Mouse (Mus musculus): Measurements from ENCODE around the gene Etfb. TPM values are rescaled to one million over a fixed set of nuclear protein-coding genes. Genes with fewer than 3 reads are reported as not detected.

Etfb gene
- polyA plus RNA-seq, 1 experiment from 2014 or later = 117 TPM

DNA sequence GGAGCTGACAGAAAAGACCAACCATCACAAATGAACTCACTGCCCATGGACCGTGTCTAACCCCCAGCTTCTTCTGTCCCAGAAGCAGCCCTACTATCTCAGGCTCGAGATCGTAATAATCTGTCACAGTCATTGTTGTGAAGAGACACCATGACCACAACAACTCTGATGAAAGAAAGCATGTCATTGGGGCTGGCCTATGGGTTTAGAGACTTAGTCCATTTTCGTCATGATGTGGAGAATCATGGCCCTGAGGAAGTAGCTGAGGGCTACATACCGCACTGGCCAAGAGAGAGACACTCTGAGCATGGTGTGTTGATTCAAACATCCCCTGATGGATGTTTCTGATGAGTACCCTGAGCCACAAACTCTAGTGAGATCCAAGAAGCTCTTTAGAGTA lies 9.2 kb upstream of the Etfb start:
- Histone ChIP-seq H3K27ac (no peak overlapping the region), H3K36me3 (replicated peaks) (no peaks in the 10 kb centered on the region), H3K9me3 (no peaks in the 10 kb centered on the region), H3K4me1 (no peaks in the 10 kb centered on the region), H3K4me2 (no peak overlapping the region), H3K9ac (no peak overlapping the region), H3K27me3 (replicated peaks) (no peaks in the 10 kb centered on the region), H3K4me3 (no peak overlapping the region)
- 85% methylated on average over 5 of the region's 5 CpGs for WGBS
- ATAC-seq (replicated peaks) = no peak

DNA sequence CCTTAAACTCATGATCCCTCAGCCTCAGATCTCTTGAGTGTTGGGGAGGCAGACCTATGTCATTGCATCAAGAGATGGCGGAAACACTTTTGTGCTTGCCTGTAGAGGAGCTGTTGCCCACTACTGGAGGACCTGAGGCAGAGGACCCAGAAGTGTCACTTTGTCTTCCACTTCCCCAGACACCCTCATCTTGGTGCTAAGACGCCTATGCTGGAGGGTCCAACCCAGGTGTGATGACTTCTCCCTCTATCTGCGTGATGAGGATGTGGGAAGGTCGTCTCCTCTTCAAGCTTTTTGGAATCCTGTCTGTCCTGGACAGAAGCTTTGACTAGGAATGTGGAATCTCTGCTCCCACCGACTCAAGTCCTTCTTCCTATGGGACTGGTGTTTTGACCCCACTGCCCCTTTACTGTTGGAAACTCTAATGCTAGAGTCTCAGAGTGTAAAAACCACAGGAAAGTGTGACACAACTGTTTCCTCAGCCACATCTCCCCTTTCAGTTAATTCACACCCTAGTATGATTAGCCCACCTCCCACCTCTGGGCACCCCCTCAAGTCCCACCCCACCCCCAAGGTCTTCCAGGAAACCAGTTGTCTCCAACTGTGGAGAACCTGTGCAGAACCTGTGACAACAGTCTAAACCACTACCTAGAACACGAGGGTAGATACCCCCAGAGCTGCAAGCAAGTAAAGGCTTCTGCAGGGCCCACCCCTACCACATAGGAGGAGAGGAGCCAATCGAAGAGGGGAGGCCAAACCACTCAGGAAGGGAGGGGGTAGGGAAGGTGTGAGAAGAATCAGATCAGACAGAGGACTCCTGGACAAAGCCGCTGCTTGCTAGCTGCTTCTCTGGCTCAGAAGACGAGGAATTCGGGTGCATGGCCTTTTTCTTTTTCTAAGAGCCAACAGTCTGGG lies 7.3 kb upstream of the Etfb start, which contains the start of gene Nkg7:
Nkg7 (plus strand) TSS at position 733 of the 915 bp plus-strand sequence.
- ATAC-seq (replicated peaks) = no peak
- Histone ChIP-seq H3K9me3 (no peaks in the 10 kb centered on the region), H3K9ac (no peak within 1 kb of the TSS), H3K36me3 (replicated peaks) (no peaks in the 10 kb centered on the region), H3K4me1 (no peaks in the 10 kb centered on the region), H3K27ac (no peak within 1 kb of the TSS), H3K27me3 (replicated peaks) (no peaks in the 10 kb centered on the region), H3K4me3 (no peak within 1 kb of the TSS), H3K4me2 (no peak within 1 kb of the TSS)
- 79% methylated on average over 10 of the region's 10 CpGs for whole genome bisulfite sequencing

- Histone ChIP-seq H3K4me1 (peaks cover 10% of the 10 kb centered on the region), H3K9me3 (no peaks in the 10 kb centered on the region), H3K27ac (no peak overlapping the region), H3K27me3 (replicated peaks) (no peaks in the 10 kb centered on the region), H3K9ac (no peak overlapping the region), H3K4me3 (no peak overlapping the region), H3K4me2 (no peak overlapping the region), H3K36me3 (replicated peaks) (no peaks in the 10 kb centered on the region)
- WGBS = 83% methylated on average over 4 of the region's 4 CpGs
- no peak for ATAC-seq (replicated peaks)
Observed at GRCm38 (mm10) chr7:43438611-43439010, 5.3 kb upstream of the Etfb start.

GRCm38 (mm10) chr7:43440482-43440881 lies 3.4 kb upstream of the Etfb start, which contains the start of gene Cldnd2:
TSS of gene Cldnd2 (plus strand) at chr7:43440782.
- Histone ChIP-seq H3K9me3 (no peaks in the 10 kb centered on the region), H3K4me3 (no peak within 1 kb of the TSS), H3K9ac (no peak within 1 kb of the TSS), H3K27me3 (replicated peaks) (no peaks in the 10 kb centered on the region), H3K4me1 (peaks cover 21% of the 10 kb centered on the region), H3K27ac (no peak within 1 kb of the TSS), H3K4me2 (no peak within 1 kb of the TSS), H3K36me3 (replicated peaks) (no peaks in the 10 kb centered on the region)
- ATAC-seq (replicated peaks) = no peak
- 83% methylated on average over 6 of the region's 6 CpGs for WGBS

DNA sequence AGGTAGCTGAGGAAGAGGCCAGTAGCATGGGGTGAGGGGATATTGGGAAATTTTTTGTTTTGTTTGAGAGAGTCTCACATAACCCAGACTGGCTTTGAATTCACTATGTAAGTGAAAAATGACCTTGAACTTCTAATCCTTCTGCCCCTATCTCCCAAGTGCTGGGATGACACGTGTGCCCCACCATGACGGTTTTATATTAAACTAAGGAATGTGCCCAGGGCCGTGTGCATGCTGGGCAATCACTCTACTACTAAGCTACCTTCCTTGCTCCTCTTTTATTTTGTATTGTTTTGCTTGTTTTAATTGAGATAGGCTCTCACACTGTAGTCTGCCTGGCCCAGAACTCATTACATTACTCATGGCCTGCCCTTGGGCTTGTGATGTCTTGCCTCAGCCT lies 2.8 kb upstream of the Etfb start:
- H3K9me3 ChIP-seq = no peaks in the 10 kb centered on the region
- WGBS = 84% methylated on average over 3 of the region's 3 CpGs
- H3K36me3 ChIP-seq (replicated peaks) = no peaks in the 10 kb centered on the region
- H3K4me2 ChIP-seq = no peak overlapping the region
- no peak overlapping the region for H3K27ac ChIP-seq
- no peak overlapping the region for H3K4me3 ChIP-seq
- H3K27me3 ChIP-seq (replicated peaks) = no peaks in the 10 kb centered on the region
- no peak for ATAC-seq (replicated peaks)
- peaks cover 21% of the 10 kb centered on the region for H3K4me1 ChIP-seq
- H3K9ac ChIP-seq = no peak overlapping the region

GRCm38 (mm10) chr7:43442684-43443083 lies 1.2 kb upstream of the Etfb start:
- ATAC-seq (replicated peaks) = peak; percentile 2; the same call in 1 of the 2 replicates
- Histone ChIP-seq H3K4me1 (peaks cover 21% of the 10 kb centered on the region), H3K27me3 (replicated peaks) (no peaks in the 10 kb centered on the region), H3K4me2 (peak overlapping the region; percentile 69), H3K9ac (peak overlapping the region; percentile 53), H3K36me3 (replicated peaks) (no peaks in the 10 kb centered on the region), H3K9me3 (no peaks in the 10 kb centered on the region), H3K27ac (peak overlapping the region; percentile 86), H3K4me3 (peak overlapping the region; percentile 48)
- WGBS = 10% methylated on average over 9 of the region's 9 CpGs

DNA sequence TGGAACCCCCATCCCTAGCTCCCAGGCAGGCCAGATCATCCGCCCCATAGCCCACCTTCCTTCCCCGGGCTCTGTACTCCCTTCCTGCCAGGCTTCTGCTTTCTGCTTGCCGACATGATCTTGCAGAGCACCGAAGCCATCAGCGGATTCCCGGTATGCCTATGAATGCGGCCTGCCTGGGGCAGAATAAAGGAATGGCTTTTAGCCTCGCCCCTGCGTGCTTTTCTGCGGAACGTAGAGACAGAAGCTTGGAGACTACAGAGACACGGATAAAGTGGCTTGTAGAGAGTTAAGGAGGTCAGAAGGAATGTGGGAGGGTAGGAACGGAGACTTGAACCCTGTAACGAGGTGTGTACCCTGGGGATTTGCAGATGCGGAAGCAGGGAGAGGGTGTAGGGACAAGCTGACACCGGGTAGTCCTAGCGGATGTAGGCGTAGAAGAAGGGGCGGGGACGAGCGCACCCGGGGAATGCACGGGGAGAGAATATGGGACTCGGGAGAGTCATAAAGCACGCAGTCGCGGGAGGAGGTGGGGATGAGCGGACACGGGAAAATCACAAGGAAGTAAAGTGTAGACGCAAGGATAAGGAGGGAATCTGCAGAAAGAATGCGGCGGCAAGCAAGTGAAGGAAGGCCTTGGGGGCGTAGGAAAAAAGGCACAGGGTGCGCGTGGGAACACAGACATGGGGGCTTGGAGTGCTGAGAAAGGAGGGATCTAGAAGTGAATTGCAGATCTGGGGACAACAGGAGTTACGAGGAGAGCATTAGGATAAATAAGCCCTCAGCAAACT lies 562 bp upstream of the Etfb start:
- WGBS = under 1% methylated on average over 36 of the region's 36 CpGs
- no peaks in the 10 kb centered on the region for H3K27me3 ChIP-seq (replicated peaks)
- no peaks in the 10 kb centered on the region for H3K36me3 ChIP-seq (replicated peaks)
- H3K9me3 ChIP-seq = no peaks in the 10 kb centered on the region
- H3K27ac ChIP-seq = peak overlapping the region; percentile 86
- H3K4me1 ChIP-seq = peaks cover 21% of the 10 kb centered on the region
- peak overlapping the region; percentile 53 for H3K9ac ChIP-seq
- peak overlapping the region; percentile 69 for H3K4me2 ChIP-seq
- ATAC-seq (replicated peaks) = peak; percentile 85
- peak overlapping the region; percentile 48 for H3K4me3 ChIP-seq

DNA sequence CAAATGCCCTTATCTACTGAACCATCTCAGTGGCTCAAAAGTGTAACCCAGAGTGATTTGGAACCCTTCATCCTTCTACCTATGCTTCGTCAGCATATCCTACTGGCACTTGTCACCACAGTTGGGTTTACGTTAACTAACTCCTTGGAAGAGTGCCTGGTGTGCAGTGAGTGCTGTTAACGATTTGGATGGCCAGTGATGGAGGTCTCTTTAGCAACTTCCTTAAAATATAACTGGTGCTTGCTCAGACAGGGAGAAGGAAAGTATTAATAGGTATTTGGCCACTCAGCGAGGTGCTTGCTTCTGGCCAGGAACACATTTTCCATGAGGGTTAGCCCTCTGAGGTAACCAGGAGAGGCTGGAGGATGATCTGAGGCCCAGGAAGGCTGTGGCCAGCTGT lies 3.9 kb downstream of the Etfb start:
- Histone ChIP-seq H3K9me3 (no peaks in the 10 kb centered on the region), H3K9ac (no peak overlapping the region), H3K4me2 (no peak overlapping the region), H3K4me1 (peaks cover 14% of the 10 kb centered on the region), H3K36me3 (replicated peaks) (0 out of 2 replicates have a peak, but pooled peaks cover 1% of the 10 kb centered on the region), H3K27ac (no peak overlapping the region), H3K4me3 (no peak overlapping the region), H3K27me3 (replicated peaks) (no peaks in the 10 kb centered on the region)
- ATAC-seq (replicated peaks) = no peak
- 93% methylated on average over 4 of the region's 4 CpGs for WGBS

DNA sequence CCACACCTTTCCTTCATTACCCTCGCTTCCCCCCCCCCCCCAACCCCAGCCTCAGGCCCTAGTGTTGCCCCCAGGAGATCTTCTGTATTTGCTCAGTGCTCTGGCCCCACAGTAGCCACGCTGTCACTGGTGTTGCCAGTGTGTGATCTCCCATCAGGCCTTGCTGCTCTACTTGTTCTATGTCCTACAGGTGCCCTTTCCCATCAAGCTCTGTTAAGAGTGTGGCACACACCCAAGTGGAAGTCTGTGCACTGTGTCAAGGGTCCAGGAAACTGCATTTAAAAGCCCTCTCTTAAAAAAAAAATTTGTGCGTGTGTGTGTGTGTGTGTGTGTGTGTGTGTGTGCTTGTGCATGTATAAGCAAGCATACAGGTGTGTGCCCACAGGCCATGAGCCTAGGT lies 4.4 kb downstream of the Etfb start:
- peaks cover 11% of the 10 kb centered on the region for H3K4me1 ChIP-seq
- no peak for ATAC-seq (replicated peaks)
- no peak overlapping the region for H3K4me3 ChIP-seq
- no peak overlapping the region for H3K9ac ChIP-seq
- no peak overlapping the region for H3K4me2 ChIP-seq
- H3K27me3 ChIP-seq (replicated peaks) = no peaks in the 10 kb centered on the region
- H3K9me3 ChIP-seq = no peaks in the 10 kb centered on the region
- 0 out of 2 replicates have a peak, but pooled peaks cover 3% of the 10 kb centered on the region for H3K36me3 ChIP-seq (replicated peaks)
- no peak overlapping the region for H3K27ac ChIP-seq
- 95% methylated on average over 3 of the region's 3 CpGs for WGBS

GRCm38 (mm10) chr7:43449811-43450210 lies 5.9 kb downstream of the Etfb start:
- no peak for ATAC-seq (replicated peaks)
- Histone ChIP-seq H3K27me3 (replicated peaks) (no peaks in the 10 kb centered on the region), H3K9ac (no peak overlapping the region), H3K9me3 (no peaks in the 10 kb centered on the region), H3K4me2 (no peak overlapping the region), H3K4me1 (peaks cover 4% of the 10 kb centered on the region), H3K36me3 (replicated peaks) (0 out of 2 replicates have a peak, but pooled peaks cover 8% of the 10 kb centered on the region), H3K27ac (no peak overlapping the region), H3K4me3 (no peak overlapping the region)
- WGBS = 98% methylated on average over 2 of the region's 2 CpGs

DNA sequence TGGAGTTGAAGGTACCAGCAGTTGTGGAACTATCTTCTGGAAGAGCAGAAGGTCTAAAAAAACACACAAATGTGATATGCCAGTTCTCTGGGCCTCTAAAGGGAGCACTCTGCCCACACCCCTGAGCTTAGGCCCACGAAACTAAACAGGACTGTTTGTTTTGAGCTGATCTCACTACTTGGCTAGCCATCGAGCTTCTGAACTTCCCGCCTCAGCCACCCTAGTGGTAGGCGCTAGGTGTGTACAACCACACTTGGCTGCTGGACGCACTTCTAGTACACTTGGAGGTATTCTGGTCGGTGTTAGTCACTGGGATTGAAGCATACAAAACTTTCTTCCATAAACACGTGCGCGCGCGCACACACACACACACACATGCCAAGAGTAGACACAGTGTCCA lies 7.8 kb downstream of the Etfb start:
- 95% methylated on average over 11 of the region's 11 CpGs for WGBS
- H3K4me3 ChIP-seq = no peak overlapping the region

DNA sequence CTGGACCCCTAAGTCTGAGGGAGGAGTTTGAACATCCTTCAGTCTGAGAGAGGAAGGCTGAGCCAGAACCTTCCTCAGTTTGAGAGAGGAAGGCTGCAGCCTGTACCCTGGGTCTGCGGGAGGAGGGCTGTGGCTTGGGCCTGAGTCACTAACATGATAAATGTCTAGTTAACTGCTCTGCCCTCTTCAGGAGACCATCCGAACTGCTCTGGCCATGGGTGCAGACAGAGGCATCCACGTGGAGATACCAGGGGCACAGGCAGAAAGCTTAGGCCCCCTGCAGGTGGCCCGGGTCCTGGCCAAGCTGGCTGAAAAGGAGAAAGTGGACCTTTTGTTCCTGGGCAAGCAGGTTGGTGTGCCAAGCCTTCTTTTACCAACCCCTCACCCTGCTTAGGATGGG lies 8.7 kb downstream of the Etfb start:
- no peak overlapping the region for H3K27ac ChIP-seq
- ATAC-seq (replicated peaks) = no peak
- H3K9ac ChIP-seq = no peak overlapping the region
- peaks cover 21% of the 10 kb centered on the region for H3K36me3 ChIP-seq (replicated peaks)
- no peaks in the 10 kb centered on the region for H3K27me3 ChIP-seq (replicated peaks)
- H3K4me2 ChIP-seq = no peak overlapping the region
- WGBS = 33% methylated on average over 4 of the region's 4 CpGs
- H3K4me3 ChIP-seq = no peak overlapping the region
- no peaks in the 10 kb centered on the region for H3K4me1 ChIP-seq
- no peaks in the 10 kb centered on the region for H3K9me3 ChIP-seq

More for the DNA sequence above, 7.8 kb downstream of the Etfb start:
- H3K9ac ChIP-seq = no peak overlapping the region
- H3K9me3 ChIP-seq = no peaks in the 10 kb centered on the region
- peaks cover 12% of the 10 kb centered on the region for H3K36me3 ChIP-seq (replicated peaks)
- no peak for ATAC-seq (replicated peaks)
- no peak overlapping the region for H3K27ac ChIP-seq
- H3K4me1 ChIP-seq = no peaks in the 10 kb centered on the region
- H3K4me2 ChIP-seq = no peak overlapping the region
- H3K27me3 ChIP-seq (replicated peaks) = no peaks in the 10 kb centered on the region

Data from midbrain, embryonic 15.5 days (tissue).